Mouse (Mus musculus): ENCODE measurements around the gene Nedd4.

Gene Nedd4

GRCm38 (mm10) chr9:72791681-72792080, 129.5 kb downstream of the Nedd4 start:
- peak; percentile 80 for DNase-seq (ENCODE audit: extremely low spot score)

- DNase-seq (ENCODE audit: extremely low spot score): no peak
Measured at GRCm38 (mm10) chr9:72795243-72795642, 133.1 kb downstream of the Nedd4 start.

GRCm38 (mm10) chr9:72797136-72797621, 135.0 kb downstream of the Nedd4 start:
- no peak for DNase-seq (ENCODE audit: extremely low spot score)
